Mouse (Mus musculus) spleen, embryonic (tissue): Measurements from ENCODE around the gene Arhgap31.

Experiments
- CTCF ChIA-PET: fragments of 350-600 bp; sonication (Branson Sonifier 250); formaldehyde crosslinking; loops from one replicate; lab custom pipeline; 2022; lab: Charles Lee

Gene Arhgap31

DNA sequence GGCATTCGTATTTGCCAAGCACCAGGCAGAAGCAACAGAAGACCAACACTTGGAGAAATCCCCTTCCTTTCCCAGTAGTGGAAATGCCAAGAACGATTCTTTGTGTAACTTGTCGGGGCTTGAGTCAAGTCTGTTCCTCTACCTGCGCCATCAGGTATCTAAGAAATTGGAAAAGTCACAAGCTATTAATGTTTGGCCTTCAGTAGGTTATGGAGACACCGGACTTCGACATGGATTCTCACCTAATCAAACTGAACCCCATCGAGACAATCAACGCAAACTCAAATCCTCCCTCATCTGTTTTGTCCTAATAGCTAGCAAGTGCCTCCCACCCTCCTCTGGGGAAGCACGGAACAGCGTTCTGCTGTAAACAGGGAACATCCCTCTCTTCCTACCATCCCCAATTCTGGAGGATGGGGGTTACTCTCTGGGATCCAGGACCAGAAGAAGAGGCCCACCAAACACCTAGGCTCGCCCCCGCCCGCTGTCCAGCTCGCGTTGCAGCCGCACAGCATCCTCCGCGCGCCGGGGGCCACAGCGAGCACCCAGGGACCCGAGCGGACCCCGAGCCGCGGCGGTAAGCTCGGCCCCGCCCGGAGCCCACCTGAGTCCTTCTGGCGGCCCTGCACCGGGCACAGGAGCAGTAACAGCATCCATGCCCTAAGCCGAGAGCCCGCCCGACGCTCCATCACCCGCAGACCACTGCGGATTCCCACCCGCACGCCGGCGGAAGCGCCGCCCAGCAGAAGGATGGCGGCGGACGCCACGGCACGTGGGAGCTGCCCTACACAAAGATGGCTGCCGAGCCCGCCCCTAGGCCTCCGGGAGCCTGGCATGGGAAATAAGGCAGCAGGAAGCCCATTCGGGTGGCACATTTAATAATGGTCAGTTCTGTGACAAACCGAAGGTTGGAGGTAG is 163.3 kb downstream of the Arhgap31 start, which contains the start of gene Poglut1:
Gene Poglut1, minus strand, starts transcription at position 780 of the 918 bp plus-strand sequence.
- CTCF ChIA-PET, result interaction anchor here (1.4 kb wide), 1 partner anchor 17 kb away, joined by 3 read pairs; no protein-coding TSS in a partner anchor
